Mouse (Mus musculus) MEL (cell line): ENCODE data around the gene Pla2g5. TPM values are rescaled to one million over a fixed set of nuclear protein-coding genes. Genes with fewer than 3 reads are reported as not detected.

Experiments
- DNase-seq: peaks from one replicate; pipeline ENCODE4 v3.0.0; 2011; ENCODE audit warnings: low read depth, low spot score
- H3K27ac ChIP-seq: 2 replicates; pipeline ENCODE4 v1.5.1; 2012; ENCODE audit warnings: low read depth, mild to moderate bottlenecking, control low read depth, low read length, moderate library complexity; ENCODE audit not compliant: control insufficient read depth
- H3K27me3 ChIP-seq, 2 experiments: fragments of 150-350 bp in 1 of 2; sonication (generic) in 1 of 2; 2 replicates each; pipeline ENCODE4 v1.6.1; 2012; ENCODE audit warnings: low read length in 2 of 2, mild to moderate bottlenecking in 2 of 2, improper control_type of control experiment in 1 of 2, moderate library complexity in 1 of 2; ENCODE audit not compliant: insufficient read depth in 2 of 2, control insufficient read depth in 1 of 2
- H3K36me3 ChIP-seq, 2 experiments: 2 replicates each; pipeline ENCODE4 v1.6.1; 2012 to 2014; ENCODE audit warnings: low read length in 2 of 2, improper control_type of control experiment in 1 of 2, inconsistent platforms in 1 of 2, mild to moderate bottlenecking in 1 of 2; ENCODE audit not compliant: insufficient read depth in 2 of 2, control insufficient read depth in 1 of 2
- H3K4me1 ChIP-seq, 2 experiments: fragments of 150-350 bp in 1 of 2; sonication (generic) in 1 of 2; 2 replicates each; pipeline ENCODE4 v1.6.1; 2012; ENCODE audit warnings: low read length in 2 of 2, improper control_type of control experiment in 1 of 2, mild to moderate bottlenecking in 1 of 2; ENCODE audit not compliant: insufficient read depth in 2 of 2, control insufficient read depth in 1 of 2
- H3K4me3 ChIP-seq, 2 experiments: fragments of 150-350 bp in 1 of 2; sonication (generic) in 1 of 2; 2 replicates each; pipeline ENCODE4 v1.5.1; 2012; ENCODE audit warnings: low read depth in 2 of 2, low read length in 2 of 2, mild to moderate bottlenecking in 2 of 2, moderate library complexity in 2 of 2, control low read depth in 1 of 2, improper control_type of control experiment in 1 of 2; ENCODE audit not compliant: control insufficient read depth in 1 of 2, insufficient read depth in 1 of 2
- H3K79me2 ChIP-seq: 2 replicates; pipeline ENCODE4 v1.6.1; 2012; ENCODE audit warnings: mild to moderate bottlenecking, low read length, moderate library complexity; ENCODE audit not compliant: control insufficient read depth, poor library complexity, insufficient read depth
- H3K9ac ChIP-seq: 2 replicates; pipeline ENCODE4 v1.6.1; 2012; ENCODE audit warnings: low read depth, mild to moderate bottlenecking, control low read depth, low read length, moderate library complexity; ENCODE audit not compliant: control insufficient read depth, poor library complexity, severe bottlenecking
- H3K9me3 ChIP-seq: fragments of 150-350 bp; sonication (generic); replicated peaks from 2 replicates; pipeline ENCODE4 v1.6.1; 2012; ENCODE audit warnings: mild to moderate bottlenecking, low read length, improper control_type of control experiment, moderate library complexity; ENCODE audit not compliant: insufficient read depth
- CHD2 ChIP-seq: IDR thresholded peaks from 2 replicates; pipeline ENCODE4 v1.6.1; 2011; ENCODE audit warnings: low read length, improper control_type of control experiment
- CTCF ChIP-seq, 3 experiments: IDR thresholded peaks in 2 of 3; conservative IDR thresholded peaks in 1 of 3; 2 replicates each; pipeline ENCODE4 v1.5.1; 2011 to 2012; ENCODE audit warnings: low read length in 3 of 3, low read depth in 2 of 3, mild to moderate bottlenecking in 2 of 3, improper control_type of control experiment in 1 of 3, inconsistent platforms in 1 of 3, mixed read lengths in 1 of 3, moderate library complexity in 1 of 3; ENCODE audit not compliant: control insufficient read depth in 1 of 3, insufficient read depth in 1 of 3, poor library complexity in 1 of 3, severe bottlenecking in 1 of 3
- E2F4 ChIP-seq: IDR thresholded peaks from 2 replicates; pipeline ENCODE4 v1.6.1; 2011; ENCODE audit warnings: low read depth, low read length, improper control_type of control experiment, borderline replicate concordance
- ELF1 ChIP-seq: IDR thresholded peaks from 2 replicates; pipeline ENCODE4 v1.6.1; 2014; ENCODE audit warnings: low read depth, mild to moderate bottlenecking, inconsistent platforms, low read length, improper control_type of control experiment, moderate library complexity
- EP300 ChIP-seq, 2 experiments: IDR thresholded peaks; 2 replicates each; pipeline ENCODE4 v1.6.1; 2011; ENCODE audit warnings: improper control_type of control experiment in 2 of 2, low read length in 2 of 2, low read depth in 1 of 2, mild to moderate bottlenecking in 1 of 2
- ETS1 ChIP-seq: IDR thresholded peaks from 2 replicates; pipeline ENCODE4 v1.6.1; 2012; ENCODE audit warnings: low read depth, mild to moderate bottlenecking, inconsistent platforms, low read length, improper control_type of control experiment, moderate library complexity
- JUND ChIP-seq: IDR thresholded peaks from 2 replicates; pipeline ENCODE4 v1.6.1; 2011; ENCODE audit warnings: low read depth, mild to moderate bottlenecking, improper control_type of control experiment, low read length
- MAFK ChIP-seq: IDR thresholded peaks from 2 replicates; pipeline ENCODE4 v1.6.1; 2011; ENCODE audit warnings: low read depth, mild to moderate bottlenecking, low read length, improper control_type of control experiment, borderline replicate concordance
- MEF2A ChIP-seq: IDR thresholded peaks from 2 replicates; pipeline ENCODE4 v1.6.1; 2014; ENCODE audit warnings: low read depth, mild to moderate bottlenecking, inconsistent platforms, low read length, improper control_type of control experiment; ENCODE audit not compliant: poor library complexity, insufficient replicate concordance, severe bottlenecking; ENCODE audit errors: extremely low read depth
- MYB ChIP-seq: IDR thresholded peaks from 2 replicates; pipeline ENCODE4 v1.6.1; 2011; ENCODE audit warnings: mild to moderate bottlenecking, low read depth, low read length, improper control_type of control experiment
- NRF1 ChIP-seq: IDR thresholded peaks from 2 replicates; pipeline ENCODE4 v1.6.1; 2014; ENCODE audit warnings: low read depth, mild to moderate bottlenecking, inconsistent platforms, low read length, improper control_type of control experiment, moderate library complexity; ENCODE audit not compliant: poor library complexity, insufficient read depth, severe bottlenecking
- SIN3A ChIP-seq: IDR thresholded peaks from 2 replicates; pipeline ENCODE4 v1.6.1; 2012; ENCODE audit warnings: low read length, improper control_type of control experiment, inconsistent platforms
- SMC3 ChIP-seq: IDR thresholded peaks from 2 replicates; pipeline ENCODE4 v1.6.1; 2011; ENCODE audit warnings: low read depth, low read length, improper control_type of control experiment
- TAL1 ChIP-seq: IDR thresholded peaks from 2 replicates; pipeline ENCODE4 v1.6.1; 2012; ENCODE audit warnings: mild to moderate bottlenecking, inconsistent platforms, low read length, moderate library complexity, mixed read lengths
- TCF12 ChIP-seq: IDR thresholded peaks from 2 replicates; pipeline ENCODE4 v1.6.1; 2014; ENCODE audit warnings: low read depth, mild to moderate bottlenecking, inconsistent platforms, low read length, improper control_type of control experiment, moderate library complexity
- UBTF ChIP-seq: IDR thresholded peaks from 2 replicates; pipeline ENCODE4 v1.6.1; 2012; ENCODE audit warnings: low read depth, mild to moderate bottlenecking, inconsistent platforms, low read length, improper control_type of control experiment, moderate library complexity, borderline replicate concordance; ENCODE audit not compliant: insufficient read depth
- USF1 ChIP-seq: IDR thresholded peaks from 2 replicates; pipeline ENCODE4 v1.6.1; 2014; ENCODE audit warnings: low read depth, mild to moderate bottlenecking, inconsistent platforms, low read length, improper control_type of control experiment, moderate library complexity
- USF2 ChIP-seq, 2 experiments: IDR thresholded peaks; 2 replicates each; pipeline ENCODE4 v1.6.1; 2011 to 2012; ENCODE audit warnings: improper control_type of control experiment in 2 of 2, low read length in 2 of 2, borderline replicate concordance in 1 of 2, inconsistent platforms in 1 of 2, low read depth in 1 of 2, mild to moderate bottlenecking in 1 of 2; ENCODE audit not compliant: insufficient read depth in 1 of 2
- ZC3H11A ChIP-seq: IDR thresholded peaks from 2 replicates; pipeline ENCODE4 v1.6.1; 2012; ENCODE audit warnings: low read depth, mild to moderate bottlenecking, inconsistent platforms, low read length, improper control_type of control experiment
- ZMIZ1 ChIP-seq: IDR thresholded peaks from 2 replicates; pipeline ENCODE4 v1.6.1; 2012; ENCODE audit warnings: low read depth, mild to moderate bottlenecking, inconsistent platforms, low read length, improper control_type of control experiment, moderate library complexity
- ZNF384 ChIP-seq: IDR thresholded peaks from 2 replicates; pipeline ENCODE4 v1.6.1; 2012; ENCODE audit warnings: low read depth, mild to moderate bottlenecking, inconsistent platforms, low read length, improper control_type of control experiment
- polyA plus RNA-seq, 2 experiments: library from polyadenylated mRNA; stranded (reverse) in 1 of 2; unstranded in 1 of 2; fragments of >175 nt in 1 of 2; fragments of >200 nt in 1 of 2; gene quantifications; 2 replicates each; pipeline versions ENCODE4 v1.2.1 to v1.2.4; 2012; ENCODE audit warnings: low replicate concordance in 2 of 2, low read depth in 1 of 2; ENCODE audit not compliant: insufficient read length in 2 of 2, insufficient read depth in 1 of 2, missing spikeins in 1 of 2
- total RNA-seq: library from RNA; depleted of rRNA; stranded (reverse); fragments of 300-350 nt; gene quantifications from 2 replicates; pipeline ENCODE4 v1.2.3, GENCODE M21; 2012

The Pla2g5 gene
- total and polyA plus RNA-seq, 3 experiments = not detected

DNA sequence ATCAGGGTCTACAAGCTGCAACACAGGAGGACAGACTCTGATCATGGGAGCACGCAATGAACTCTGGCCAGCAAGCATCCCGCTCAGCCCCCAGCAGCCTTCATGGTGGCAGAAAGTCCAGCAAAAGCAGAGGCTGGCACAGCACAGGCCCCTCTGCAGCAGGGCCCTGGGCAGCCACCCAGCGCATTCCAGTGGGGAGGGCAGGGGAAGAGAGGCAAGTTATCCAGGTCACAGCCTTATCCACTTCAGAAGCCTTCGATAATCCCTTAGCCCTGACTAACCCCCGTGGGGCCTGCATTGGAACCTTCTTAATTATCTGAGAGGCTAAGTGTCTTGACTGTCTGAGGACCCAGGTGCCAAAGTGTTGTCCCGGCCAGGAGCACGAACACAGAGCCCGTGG lies 44.2 kb downstream of the Pla2g5 start:
- no peak overlapping the region for H3K4me3 ChIP-seq
- H3K9ac ChIP-seq = no peak overlapping the region
- DNase-seq = no peak
- no peaks in the 10 kb centered on the region for H3K9me3 ChIP-seq
- no peaks in the 10 kb centered on the region for H3K27me3 ChIP-seq
- TF ChIP-seq MAFK = no peak
- no peak for TF ChIP-seq UBTF
- no peak for TF ChIP-seq USF1
- TF ChIP-seq EP300 (IDR thresholded peaks at IDR 0.05; ENCODE audit: low read depth in 1 of 2, low read length in 2 of 2) = no peak
- TF ChIP-seq ZMIZ1 = no peak
- TF ChIP-seq ELF1 = no peak
- no peak for TF ChIP-seq TCF12
- no peak for TF ChIP-seq JUND
- no peak for TF ChIP-seq NRF1
- TF ChIP-seq SMC3 = no peak
- TF ChIP-seq E2F4 = no peak
- TF ChIP-seq CTCF (IDR thresholded peaks at IDR 0.05 in 2 of 3, conservative IDR thresholded peaks at IDR 0.05 in 1 of 3; ENCODE audit: control insufficient read depth in 1 of 3, insufficient read depth in 1 of 3, low read depth in 2 of 3, low read length in 3 of 3, poor library complexity in 1 of 3, severe bottlenecking in 1 of 3) = no peak
- no peak for TF ChIP-seq ETS1
- TF ChIP-seq TAL1 = no peak
- TF ChIP-seq USF2 (IDR thresholded peaks at IDR 0.05; ENCODE audit: borderline replicate concordance in 1 of 2, insufficient read depth in 1 of 2, low read depth in 1 of 2, low read length in 2 of 2) = no peak
- H3K36me3 ChIP-seq = no peaks in the 10 kb centered on the region
- no peaks in the 10 kb centered on the region for H3K79me2 ChIP-seq
- no peaks in the 10 kb centered on the region for H3K4me1 ChIP-seq
- H3K27ac ChIP-seq = no peak overlapping the region

DNA sequence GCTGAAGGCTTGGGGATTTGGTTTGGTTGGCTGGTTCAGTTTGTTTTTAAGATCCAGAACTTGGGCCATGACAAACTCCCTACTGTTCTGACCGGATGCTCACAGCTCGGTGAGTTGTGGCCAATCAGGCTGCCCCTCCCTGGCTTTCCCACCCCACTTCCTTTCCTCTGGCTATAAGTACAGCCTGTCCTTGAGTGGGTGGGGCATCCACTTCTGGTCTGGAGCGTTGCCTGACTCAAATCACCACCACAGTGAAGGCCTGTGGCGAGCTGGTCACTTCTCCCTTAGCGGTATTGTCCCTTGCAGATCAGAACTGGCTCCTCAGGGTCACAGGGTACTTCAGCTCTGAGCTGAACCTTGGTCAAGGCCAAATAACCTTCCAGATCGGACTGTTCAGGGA lies 45.5 kb downstream of the Pla2g5 start:
- TF ChIP-seq E2F4 = no peak
- no peak for TF ChIP-seq ZNF384
- TF ChIP-seq UBTF = no peak
- no peak for TF ChIP-seq ZC3H11A
- TF ChIP-seq SIN3A = no peak
- no peak for TF ChIP-seq MEF2A
- TF ChIP-seq USF2 (IDR thresholded peaks at IDR 0.05; ENCODE audit: borderline replicate concordance in 1 of 2, insufficient read depth in 1 of 2, low read depth in 1 of 2, low read length in 2 of 2) = no peak
- TF ChIP-seq CHD2 = no peak
- TF ChIP-seq MYB = no peak
- TF ChIP-seq, all 39 proteins: peak for 0
- no peak for DNase-seq

More for the DNA sequence above, 45.5 kb downstream of the Pla2g5 start:
- Histone ChIP-seq H3K36me3 (no peaks in the 10 kb centered on the region), H3K4me3 (no peak overlapping the region), H3K9ac (no peak overlapping the region), H3K27me3 (no peaks in the 10 kb centered on the region), H3K79me2 (no peaks in the 10 kb centered on the region), H3K4me1 (no peaks in the 10 kb centered on the region), H3K9me3 (no peaks in the 10 kb centered on the region), H3K27ac (no peak overlapping the region)
